Mouse (Mus musculus): ENCODE results near the gene Eif3g.

Gene Eif3g

DNA sequence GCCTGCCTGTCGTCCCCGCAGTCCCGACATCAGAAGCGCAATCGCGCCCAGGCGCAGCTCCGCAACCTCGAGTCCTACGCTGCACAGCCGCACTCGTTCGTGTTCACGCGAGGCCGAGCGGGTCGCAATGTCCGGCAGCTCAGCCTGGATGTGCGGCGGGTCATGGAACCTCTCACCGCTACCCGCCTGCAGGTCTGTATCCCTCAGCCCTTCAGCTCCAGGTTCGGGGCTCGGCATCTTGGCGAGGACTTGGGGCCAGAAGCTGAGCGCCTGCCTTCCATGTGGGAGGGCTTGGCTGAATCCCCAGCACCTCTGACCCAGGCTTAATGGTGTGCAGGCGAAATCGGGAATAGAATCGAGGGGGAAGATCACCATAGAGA lies 10.0 kb downstream of the Eif3g start:
- no peak for DNase-seq (ENCODE audit: low spot score)

DNA sequence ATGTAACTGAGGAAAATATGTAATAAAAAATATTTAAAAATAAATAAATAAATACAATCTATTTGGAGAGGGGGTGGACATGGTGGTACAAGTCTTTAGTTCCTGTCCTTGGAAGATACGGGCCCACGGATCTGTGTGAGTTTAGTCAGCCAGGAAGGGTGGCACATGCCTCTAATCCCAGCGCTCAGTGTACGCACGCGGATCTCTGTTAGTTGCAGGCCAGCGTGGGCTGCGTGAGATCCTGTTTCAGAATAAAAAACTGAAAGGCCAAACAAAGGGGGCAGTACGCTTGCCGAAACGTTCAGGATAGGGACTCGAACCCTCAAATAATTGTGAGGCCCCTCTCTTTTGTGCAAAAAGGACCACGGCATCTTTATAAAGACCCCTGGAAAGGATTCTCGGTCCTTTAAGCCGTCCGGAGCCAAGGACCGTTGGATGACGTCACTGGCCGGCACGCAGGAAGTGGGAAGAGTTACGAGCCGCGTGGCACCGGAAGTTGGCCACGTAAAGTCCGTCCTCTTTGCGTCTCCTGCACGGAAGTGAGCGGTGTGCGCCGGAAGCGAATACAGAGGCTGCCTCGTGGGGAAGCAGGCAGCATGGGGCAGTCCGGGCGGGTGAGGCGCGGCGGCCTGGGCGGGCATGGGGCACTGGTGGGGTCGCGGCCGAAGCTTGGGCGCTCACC lies 10.6 kb downstream of the Eif3g start, which contains the start of gene Ppan:
TSS of gene Ppan (plus strand) at position 472 of the 682 bp plus-strand sequence.
- DNase-seq (ENCODE audit: low spot score): peak; percentile 93

DNA sequence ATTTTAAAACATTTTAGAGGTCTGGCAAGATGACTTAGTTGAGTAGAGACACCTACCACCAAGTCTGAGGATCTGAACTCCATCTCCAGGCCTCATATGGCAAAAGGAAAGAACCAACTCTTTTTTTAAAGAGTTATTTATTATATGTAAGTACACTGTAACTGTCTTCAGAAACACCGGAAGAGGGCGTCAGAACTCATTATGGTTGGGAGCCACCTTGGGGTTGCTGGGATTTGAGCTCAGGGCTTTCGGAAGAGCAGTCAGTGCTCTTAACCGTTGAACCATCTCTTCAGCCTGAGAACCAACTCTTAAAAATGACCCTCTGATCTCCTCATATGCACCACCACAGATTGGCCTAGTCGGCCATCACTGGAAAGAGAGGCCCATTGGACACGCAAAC lies 11.2 kb downstream of the Eif3g start:
- DNase-seq (ENCODE audit: low spot score): no peak

DNA sequence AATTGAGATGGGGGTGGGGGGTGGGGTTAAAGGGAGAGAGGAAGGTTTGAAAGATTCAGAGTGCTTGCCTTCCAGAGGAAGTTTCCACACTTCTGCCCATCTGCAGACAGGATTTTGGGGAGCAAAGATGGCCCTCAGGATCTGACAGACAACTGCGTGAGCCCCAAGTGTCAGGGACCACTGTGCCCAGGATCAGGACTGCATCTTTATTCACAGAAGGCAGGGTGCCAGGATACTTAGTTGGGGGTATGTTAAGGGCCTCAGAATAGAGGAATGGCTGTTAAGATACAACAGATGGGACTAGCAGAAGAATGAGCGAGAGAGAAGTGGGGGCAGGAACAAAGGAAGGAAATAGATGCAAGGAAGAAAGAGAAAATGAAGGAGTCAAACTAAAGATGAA lies 11.9 kb downstream of the Eif3g start:
- no peak for DNase-seq (ENCODE audit: low spot score)

DNA sequence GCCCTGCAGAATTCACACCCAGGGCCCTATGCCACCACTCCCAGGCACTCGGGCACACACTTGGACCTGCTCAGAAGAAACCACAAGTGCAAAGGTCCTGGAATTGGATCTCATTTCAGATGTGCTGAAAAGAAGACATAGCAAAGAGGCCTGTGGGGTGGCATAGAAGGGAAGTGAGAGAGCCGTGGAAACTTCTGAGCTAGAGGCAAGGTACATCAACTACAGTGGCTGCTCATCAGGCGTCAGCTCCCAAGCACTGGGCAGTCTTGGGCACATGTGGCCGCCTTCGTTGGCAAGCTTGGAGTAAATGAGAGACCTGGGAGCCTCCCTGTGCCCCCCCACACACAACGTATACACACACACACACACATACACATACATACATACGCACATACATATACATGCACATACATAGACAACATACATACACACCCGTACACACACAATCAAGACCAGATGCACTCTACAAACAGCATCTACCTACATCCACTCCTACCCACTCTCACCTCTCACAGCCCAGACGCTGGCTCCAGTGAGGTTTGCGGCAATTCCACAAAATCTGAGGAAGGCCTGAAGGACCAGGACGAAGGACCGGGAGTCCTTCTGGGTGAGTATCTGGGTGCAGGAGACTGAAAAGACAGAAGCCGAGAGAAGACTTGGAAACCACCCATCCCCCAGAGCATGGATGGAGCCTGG lies 19.2 kb downstream of the Eif3g start, which contains the start of gene Angptl6:
TSS of gene Angptl6 (minus strand) at position 631 of the 696 bp plus-strand sequence.
- no peak for DNase-seq (ENCODE audit: low spot score)

DNA sequence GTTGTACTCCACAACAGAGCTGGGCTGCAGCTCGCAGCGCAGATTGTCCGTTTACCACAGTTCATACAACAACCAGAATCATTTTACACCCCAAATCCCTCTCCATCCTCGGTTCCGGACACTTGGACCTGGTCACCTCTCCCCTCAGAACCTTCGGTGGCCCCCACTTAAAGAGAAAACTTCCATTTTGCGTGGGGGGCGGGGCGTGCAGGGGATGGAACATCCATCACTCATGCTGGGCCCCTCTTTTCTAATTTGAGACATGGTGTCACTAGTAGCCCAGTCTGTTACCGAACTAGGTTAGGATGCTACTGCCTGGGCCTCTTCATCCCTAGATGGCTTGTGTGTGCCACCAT lies 19.7 kb downstream of the Eif3g start:
- DNase-seq (ENCODE audit: low spot score): no peak

DNA sequence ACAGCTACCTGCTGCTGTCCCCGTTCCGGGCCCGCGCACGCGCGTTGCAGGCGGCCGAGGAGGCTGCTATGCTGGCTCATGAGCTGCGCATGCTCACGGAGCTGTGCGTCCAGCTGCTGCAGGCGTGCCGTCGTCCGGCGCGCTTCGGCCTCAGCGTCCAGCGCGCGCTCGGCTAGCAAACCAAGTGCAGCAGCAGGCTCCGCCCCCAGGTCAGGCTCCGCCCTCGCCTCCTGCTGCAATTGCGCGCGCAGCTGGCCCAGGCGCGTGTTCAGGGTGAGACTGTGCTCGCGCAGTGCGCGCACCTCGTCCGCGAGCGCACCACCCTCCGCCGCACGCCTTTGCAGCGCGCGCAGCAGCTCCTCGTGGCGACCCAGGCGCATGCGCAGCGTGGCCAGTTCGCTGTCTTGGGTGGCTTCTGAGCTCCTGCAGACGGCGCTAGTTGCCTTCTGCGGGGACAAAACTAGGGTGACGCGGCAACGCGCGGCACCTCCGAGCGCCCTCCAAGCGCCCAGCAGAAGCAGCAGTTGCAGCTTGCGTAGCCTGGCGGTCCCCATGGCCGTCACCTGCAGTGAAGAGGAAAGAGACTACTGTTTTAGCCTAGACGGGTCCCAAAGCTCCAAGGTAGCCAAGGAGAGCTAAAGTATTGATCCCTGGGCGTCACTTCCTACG lies 20.2 kb downstream of the Eif3g start:
- DNase-seq (ENCODE audit: low spot score): peak; percentile 97

DNA sequence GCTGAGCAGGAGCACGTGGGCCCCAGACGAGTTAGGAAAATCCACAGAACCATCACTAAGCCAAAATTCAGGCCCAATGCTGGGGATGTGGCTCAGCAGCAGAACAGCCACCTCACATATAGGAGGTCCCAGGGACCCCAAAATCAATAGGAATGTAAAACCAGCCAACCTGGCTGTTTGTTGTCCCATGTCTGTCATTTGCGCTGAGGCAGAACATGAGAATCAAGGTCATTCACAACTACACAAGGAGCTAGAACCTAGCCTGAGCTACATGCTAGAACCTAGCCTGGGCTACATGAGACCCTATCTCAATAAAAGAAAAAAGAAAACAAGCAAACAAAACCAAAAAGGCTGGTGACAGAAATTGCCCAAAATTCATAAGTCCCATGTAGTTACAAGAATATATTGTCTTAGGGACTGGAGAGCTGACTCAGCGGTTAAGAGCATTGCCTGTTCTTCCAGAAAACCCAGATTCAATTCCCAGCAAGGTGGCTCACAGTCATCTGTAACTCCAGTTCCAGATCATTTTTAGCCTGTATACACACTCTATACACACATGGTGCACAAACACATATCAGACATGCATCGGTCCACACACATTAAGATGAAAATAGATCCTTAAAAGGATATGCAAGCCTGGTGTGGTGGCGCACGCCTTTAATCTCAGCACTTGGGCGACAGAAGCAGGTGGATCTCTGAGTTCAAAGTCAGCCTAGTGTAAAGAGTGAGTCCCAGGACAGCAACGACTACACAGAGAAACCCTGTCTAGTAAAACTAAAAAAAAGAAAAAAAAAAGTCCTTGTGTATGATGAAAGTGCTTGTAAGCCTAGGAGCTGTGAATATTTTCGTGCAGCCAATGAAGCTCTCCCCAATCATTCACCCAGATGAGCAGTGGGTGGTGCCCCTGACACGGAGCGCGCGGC lies 21.0 kb downstream of the Eif3g start:
- DNase-seq (ENCODE audit: low spot score): no peak

DNA sequence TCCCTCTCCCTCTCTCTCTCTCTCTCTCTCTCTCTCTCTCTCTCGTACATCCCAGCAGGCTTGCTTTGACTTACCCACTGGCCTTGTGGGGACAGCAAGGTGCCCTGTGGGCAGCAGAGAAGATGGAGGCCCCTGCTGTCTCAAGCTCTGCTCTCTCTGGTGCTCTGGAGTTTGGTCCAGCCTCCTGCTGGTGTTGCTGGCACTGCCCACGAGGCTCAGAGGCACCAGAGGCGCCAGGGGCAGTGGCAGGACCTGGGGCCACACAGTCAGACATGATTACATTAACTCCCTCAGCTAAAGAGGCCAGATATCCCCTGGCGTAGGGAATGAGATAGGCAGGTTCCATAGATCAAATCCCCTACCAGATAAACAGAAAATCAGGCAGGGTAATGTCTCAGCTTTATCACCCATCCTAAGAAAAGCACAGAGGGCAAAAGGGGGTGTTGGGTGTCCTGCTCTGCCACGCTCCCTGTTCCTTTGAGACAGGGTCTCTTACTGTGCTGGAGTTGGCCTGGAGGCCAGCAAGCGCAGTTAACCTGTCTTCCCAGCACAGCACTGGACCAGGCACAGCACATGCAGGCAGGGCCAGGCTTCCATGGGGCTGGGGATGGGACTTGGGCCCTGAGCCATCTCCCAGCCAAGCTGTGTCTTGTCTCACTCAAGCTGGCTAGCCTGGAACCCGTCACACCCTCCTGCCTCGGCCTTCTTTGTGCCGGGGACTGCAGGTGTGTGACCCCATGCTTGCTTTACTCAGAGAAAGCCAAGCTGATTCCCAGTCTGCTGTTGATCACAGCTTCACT lies 21.9 kb downstream of the Eif3g start:
- DNase-seq (ENCODE audit: low spot score): no peak

DNA sequence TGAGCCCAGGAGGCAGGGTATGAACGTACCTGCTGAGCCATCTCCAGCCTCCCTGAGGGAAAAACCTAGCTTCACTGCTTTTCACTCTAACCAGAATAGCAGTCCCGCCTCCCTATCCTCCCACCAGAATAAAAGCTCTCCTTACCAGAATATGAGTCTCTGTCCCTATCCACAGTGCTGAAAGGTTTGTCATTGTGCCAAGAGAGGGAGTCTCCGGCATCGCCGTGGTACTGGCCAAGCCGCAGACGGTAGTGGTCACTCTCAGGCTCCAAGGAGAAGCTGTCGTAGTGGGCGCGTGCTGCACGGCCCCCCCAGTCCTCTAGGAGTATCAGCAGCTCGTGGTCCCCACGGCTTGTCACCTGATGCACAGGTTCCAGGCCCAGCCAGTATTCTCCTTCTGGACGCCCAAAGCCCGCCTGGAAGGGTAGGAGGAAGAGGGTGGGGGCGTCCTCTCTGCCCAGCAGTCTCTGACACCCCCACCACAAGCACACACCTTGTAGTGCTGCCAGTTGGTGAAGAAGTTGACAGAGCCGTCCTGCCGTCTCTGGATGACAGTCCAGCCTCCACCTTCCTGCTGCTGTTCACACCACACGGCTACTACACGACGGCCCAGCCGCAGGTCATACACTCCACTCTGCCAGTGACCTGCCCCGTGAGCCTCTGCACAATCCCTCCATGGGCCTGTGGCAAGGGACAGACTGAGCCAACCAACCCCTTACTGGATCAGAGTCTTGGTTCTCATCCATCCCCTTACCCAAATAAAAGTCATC lies 23.2 kb downstream of the Eif3g start:
- no peak for DNase-seq (ENCODE audit: low spot score)

DNA sequence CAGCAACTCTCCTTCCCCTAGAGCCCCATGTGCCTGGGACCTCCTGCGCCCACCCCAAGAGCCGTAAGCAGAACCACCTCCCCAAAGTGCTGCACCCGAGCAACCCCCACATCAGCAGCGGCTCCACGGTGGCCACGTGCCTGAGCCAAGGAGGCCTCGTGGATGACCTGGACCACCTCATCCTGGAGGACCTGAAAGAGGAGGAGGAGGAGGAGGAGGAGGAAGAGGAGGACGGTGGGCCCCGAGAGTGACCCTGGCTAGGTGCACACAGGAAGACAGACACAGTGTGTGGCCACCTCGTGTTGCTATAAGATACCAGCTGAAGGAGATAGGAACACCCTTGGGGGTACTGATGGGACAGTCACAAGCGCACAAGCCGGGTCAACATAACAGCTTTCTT lies 24.9 kb downstream of the Eif3g start:
- DNase-seq (ENCODE audit: low spot score): no peak

DNA sequence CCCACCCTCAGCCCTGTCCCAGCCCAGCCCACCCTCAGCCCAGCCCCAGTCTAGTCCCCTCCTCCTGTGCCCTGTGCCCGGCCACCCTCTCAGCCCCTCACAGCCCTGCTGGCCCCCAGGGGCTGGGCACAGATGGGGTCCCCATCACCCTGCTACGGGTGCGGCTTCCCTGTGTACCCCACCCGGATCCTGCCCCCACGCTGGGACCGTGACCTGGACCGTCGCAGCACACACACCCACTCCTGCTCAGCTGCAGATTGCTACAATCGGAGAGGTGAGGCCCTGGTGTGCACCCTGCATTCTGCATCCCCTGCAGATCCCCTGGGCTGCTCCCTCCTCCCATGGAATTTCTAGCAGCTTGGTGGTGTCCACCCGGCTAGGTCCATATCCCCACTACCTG lies 25.4 kb downstream of the Eif3g start:
- DNase-seq (ENCODE audit: low spot score): no peak

DNA sequence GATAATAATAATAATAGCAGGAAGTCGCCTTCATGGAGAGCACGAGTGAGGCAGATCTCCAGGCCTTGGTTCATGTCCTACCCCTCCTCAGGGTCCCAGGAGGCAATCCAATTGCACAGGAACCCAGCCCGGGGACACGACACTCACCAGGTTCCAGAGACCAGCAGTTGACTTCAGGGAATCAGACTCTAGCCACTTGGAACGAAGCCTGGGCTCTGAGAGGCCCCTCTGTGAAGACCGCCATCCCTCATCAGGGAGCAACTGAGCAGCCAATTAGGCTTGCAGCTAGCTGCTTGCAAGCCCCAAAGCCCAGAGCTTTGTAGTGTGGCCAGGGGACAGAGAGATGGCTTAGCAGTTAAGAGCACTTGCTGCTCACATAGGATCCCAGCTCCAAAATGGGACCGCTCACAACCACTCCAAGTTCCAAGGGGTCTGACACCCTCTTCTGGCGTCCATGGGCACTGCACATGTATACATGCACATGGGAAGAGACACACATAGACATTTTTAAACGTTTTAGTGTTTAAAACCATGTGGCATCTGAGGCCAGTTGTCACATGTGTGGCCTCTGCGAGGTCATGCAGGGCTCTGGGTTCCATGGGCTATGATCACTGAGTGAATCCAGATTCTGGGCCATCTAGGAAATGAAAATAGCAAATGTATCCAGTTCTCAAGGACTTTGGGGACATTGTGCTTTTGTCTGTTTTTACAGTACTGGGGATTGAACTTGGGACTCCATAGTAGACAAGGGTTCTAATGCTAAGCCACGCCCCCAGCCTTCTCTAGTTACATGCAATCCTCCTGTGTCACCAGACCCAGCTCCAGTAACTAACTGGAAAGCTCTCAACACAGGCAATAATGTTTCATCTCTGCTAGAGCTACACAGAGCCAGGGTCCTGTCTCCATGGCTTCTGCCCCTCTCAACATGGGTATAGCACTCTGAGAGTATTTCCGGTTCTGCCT lies 27.9 kb downstream of the Eif3g start:
- DNase-seq (ENCODE audit: low spot score): no peak

DNA sequence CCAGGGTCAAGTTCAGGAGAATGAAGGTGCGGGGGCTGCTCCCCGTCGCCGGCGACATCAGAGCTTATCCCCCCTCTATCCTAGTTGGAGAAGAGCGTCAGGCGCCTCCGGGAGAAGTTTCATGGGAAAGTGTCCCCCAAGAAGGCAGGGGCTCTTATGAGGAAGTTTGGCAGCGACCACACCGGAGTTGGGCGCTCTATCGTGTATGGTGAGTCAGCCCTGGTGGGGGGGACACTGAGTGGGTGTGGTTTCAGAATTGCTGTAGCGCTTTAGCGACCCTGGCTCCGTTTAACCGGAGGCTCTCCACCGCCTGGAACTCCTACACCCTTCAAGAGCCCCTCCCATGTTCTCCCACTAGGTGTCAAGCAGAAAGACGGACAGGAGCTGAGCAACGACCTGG lies 29.2 kb downstream of the Eif3g start:
- DNase-seq (ENCODE audit: low spot score): no peak

DNA sequence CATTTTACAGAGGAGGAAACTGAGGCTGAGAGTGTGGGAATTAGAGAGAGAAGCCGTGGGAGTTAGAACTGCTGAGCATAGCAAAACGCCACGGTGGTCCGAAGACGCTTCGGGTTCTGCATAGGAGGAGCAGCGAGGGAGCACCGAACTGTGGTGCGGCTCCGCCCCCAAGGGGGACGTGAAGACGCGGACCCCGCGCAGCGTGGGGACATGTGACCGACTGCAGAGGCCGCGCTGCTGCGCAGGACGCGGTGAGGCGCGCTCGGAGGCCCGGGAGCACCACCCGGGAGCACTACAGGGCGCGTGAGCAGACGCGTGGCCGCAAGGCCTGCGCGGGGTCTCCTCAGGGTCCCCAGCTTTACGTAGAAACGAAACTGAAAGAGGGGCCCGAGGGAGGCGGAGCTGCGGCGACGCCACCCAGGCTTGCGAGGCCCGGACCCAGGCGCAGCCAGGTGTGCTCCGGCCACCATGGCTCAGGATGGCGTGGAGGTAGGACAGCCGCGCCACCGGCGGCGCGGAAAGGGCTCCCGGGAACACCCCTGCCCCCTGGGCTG lies 29.9 kb downstream of the Eif3g start, which contains the start of gene A230050P20Rik:
TSS of gene A230050P20Rik (plus strand) at position 195 of the 554 bp plus-strand sequence.
- no peak for DNase-seq (ENCODE audit: low spot score)

DNA sequence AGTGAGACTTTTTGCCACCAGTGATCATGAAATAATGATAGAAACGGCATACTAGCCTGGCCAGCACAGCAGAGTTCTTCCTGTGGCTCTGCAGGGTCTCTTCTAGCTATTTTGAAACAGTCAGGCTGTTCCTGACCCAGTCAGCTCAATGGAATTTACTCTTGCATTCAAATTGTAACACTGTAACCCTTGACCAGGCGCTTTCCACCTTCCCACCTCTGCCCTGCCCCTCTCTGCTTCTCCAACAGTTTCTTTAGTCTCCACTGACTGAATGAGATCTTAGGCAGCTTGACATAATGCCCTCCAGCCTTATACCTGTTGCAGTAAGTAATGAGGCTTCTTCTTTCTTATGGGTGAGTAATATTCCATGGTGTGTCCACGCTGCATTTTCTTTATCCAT lies 31.5 kb downstream of the Eif3g start:
- no peak for DNase-seq (ENCODE audit: low spot score)

DNA sequence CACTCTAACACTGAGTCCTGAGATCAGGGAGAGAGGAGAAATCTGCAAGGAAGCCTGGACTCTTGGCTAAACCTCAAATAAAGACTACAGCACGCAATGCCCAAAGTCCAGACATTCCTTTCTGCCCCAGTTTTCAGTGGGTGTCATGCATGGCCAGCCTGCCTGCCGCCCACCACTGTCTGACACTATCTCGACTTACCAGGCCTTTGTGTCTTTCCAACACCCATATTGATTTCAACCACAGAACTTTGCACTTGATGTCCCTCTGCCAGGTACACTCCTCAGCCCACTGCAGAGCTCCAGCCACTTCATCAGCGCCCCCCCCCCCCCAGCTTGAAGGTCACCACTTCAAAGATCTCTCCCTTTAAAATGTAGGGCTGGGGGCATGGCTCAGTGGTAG lies 36.2 kb downstream of the Eif3g start:
- DNase-seq (ENCODE audit: low spot score): no peak

DNA sequence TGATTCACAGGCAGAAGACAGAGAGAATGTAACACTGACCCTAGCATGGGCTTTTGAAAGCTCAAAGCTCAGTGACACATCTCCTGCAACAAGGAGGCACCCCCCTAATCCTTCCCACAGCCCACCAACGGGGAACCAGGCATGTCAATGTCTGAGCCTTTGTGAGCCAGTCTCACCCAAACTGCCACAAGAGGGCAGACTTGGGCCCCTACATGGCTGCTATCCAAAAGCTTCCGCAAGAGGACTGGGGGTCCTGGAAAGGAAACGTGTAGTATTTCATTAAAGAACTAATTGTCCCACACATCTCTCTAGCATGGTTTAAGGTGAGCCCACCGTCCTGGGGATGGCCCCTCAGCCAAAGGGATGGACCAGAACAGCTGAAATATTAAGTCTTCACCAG lies 36.6 kb downstream of the Eif3g start:
- no peak for DNase-seq (ENCODE audit: low spot score)

DNA sequence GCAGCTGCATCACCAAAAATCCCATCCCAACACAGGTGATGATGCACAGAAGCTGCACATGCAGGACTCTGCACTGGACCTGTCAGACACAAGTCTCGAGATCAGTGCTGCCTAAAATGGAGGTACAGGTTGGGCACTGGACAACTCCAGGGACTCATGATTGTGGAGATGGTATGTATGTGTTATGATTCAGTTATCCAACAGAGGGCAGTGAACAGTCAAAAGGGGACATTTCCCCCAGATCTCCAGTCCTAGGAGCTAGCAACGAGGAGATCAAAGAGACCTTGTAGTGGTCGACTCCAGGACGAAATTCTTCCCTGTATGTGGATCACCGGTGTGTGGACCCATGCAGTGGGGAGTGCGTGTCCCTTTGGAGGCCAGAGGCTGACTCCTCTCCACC lies 38.5 kb downstream of the Eif3g start:
- no peak for DNase-seq (ENCODE audit: low spot score)
